Mouse (Mus musculus) urinary bladder, postnatal 36 days (tissue): Measurements from ENCODE around the gene AI661453.
A peak's percentile ranks its signal among the peaks of the same experiment; 100 is the strongest.

Experiments
- DNase-seq, 2 experiments: peaks; one replicate each; pipeline ENCODE4 v3.0.0; 2022; ENCODE audit warnings: low spot score in 2 of 2, mixed read lengths in 1 of 2

Gene AI661453

GRCm38 (mm10) chr17:47440359-47440890 is 4.0 kb downstream of the AI661453 start:
- no peak for DNase-seq

DNA sequence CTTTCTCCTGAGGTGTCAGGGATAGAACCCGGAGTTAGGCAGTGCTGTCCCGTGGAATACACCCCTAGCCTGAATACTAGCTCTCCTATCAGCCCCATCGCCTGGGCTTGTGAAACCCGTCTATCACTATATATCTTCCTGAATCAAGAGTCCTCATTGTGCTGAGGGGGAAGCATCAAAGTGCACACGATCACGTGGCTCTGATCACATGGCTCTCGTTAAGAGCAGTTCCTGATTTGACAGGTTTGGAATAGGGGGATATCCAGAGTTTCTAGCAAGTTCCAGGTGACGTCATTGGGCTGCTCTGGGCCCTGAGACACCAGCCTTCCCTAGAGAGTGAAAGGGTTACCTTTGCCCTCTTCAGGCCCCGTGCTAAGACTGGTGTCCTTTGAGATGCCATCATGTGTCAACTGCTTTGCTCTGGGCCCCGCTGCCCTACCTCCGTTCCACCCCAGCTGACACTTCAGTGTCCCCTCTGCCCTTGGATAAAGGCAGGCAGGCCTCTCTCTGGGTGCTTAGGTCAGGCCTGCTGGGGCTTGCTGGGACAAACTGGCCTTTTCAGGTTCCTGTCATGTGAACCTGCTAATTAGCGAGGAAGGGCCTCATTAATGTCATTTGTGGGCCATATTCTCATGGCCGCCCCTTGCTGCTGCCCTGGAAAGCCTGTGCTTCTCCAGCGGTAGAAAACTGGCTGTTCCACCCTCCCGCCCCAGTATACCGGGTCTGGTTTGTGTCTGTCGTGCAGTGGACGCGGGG is 5.1 kb downstream of the AI661453 start:
- DNase-seq, result no peak

DNA sequence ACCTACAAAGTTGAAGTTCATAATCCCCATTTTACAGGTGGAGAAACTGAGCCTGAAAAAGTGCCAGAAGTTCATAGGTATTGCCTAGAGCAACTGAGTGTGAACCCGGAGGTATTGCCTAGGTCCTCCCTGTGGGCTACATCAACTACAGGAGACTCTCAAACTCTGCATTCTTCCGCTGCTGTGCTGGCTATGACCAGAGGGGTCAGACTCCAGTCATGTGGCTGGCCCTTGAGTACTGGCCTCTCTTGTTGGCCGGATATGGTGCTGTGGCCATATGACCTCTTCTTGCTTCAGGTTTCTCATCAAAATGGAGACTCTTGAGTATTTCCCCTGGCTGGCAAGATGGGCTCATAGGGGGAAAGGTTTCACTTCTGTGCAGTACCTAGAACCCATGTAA is 5.9 kb downstream of the AI661453 start:
- DNase-seq, result no peak

DNA sequence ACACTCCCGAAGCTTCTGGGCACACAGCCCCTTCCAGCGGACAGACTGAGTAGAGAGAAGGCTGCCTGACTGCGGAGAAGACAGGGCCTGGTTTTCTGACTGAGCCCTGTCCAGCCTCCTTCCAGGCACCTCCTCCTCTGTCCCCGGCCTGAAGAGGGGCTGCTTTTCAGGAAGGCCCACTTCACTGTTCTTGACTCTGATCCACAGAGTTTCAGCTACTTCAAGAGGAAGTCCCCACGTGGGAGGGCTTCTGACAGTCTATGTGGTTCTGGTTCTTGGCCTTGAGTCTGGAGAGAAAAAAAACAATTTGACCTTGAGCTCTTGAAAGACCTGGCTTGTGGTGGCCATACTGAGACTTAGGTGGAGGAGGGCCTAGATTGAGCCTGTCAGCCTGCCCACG is 7.7 kb downstream of the AI661453 start:
- no peak for DNase-seq

GRCm38 (mm10) chr17:47445518-47445917 is 9.1 kb downstream of the AI661453 start:
- no peak for DNase-seq

- no peak for DNase-seq
Measured at GRCm38 (mm10) chr17:47446025-47446424, 9.6 kb downstream of the AI661453 start.

DNA sequence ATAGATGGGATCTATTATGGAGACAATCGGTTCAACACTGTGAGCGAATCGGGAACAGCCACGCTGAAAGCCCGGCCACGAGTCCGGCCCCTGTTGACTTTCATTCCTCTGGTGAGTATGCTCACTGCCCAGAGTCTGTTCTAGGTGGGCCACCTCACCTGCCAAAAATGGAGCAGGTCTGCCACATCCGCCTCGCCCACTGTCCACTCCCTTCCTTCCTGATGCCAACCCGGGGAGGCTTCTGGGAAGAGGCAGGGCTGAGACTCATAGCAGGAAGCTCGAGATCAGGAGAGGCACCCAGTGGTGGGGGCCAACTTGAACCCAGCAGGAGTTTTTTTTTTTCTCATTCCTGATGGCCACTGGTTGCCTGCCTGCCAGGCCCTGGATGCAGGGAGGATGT is 10.1 kb downstream of the AI661453 start:
- DNase-seq, result no peak

DNA sequence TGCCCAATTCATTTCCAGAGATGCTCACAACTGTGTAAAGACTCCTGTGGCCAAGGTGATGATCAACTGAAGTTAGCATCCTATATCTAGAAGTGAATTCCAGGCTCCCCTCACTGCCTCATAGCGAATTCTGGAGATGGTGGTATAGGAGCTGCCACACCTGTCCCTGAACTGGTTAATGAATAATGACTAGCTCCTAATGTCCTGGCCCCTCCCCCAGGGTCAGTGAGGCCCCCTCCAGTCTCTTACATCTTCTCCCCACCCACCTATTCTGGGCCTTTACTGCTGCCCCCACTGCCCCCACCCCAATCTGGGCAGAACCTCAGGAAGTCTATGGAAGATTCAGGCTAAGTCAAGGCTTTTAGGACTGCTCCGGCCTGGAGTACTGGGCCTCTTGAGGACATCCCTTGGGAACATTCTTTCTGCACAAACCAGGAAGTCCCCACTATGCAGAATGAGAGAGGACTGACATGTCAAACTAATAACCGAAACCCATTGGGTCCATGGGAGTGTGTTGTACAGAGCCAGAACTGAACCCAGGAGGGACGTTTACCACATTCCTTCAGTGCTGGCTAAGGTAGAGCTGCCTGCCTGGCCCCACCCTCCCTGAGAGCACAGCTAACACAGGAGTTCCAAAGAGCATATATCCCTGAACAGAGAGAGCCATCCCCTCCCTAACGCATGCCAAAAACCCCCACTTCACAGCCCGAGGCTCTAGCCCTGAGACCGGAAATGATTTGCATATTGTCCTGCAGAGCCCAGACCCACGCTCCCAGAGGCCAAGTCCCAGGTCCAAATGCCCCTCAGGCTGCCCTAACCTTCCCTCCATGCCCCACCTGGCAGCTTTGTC is 12.3 kb downstream of the AI661453 start:
- no peak for DNase-seq

GRCm38 (mm10) chr17:47449432-47449831 is 13.0 kb downstream of the AI661453 start:
- DNase-seq, result no peak

DNA sequence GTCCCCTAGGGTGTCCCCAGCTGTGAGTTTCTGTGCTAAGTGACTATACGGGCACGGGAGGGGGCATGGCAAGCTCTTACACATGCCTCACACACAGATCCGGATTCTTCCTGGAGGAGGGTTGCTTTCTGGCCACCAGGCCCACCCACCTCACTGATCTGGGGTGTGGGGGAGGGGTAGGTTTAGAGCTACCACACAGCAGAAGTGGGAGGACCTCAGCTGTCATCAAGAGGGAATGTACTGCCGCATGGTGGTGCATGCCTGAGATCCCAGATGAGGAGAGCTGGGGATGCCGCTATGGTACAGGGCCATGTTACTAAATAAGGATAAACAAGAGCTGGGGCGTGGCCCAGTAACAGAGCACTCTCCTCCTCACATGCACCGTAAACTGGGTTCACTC is 13.8 kb downstream of the AI661453 start:
- DNase-seq, result no peak

GRCm38 (mm10) chr17:47450880-47451565 is 14.6 kb downstream of the AI661453 start:
- peak; percentile 70 to 78 for DNase-seq

DNA sequence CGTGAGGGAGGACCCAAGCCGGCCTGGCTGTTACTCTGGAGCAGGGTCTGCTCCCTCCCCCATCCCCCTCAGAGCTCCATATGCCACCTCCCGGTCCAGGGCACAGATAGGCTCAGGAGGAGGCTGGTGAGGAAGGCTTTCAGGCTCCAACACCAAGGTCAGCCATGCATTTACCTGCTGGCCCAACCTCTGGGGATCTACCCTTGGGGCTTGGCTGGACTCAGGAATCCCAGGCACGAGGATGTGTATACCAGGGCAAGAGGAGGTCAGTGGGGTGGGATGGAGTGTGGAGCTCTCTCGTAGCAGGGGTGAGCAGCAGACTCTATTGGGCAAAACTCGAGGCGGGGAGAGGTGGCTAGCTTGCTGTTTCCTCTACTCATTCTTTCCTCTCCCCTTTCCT is 16.5 kb downstream of the AI661453 start:
- DNase-seq, result no peak

- no peak for DNase-seq
Measured at GRCm38 (mm10) chr17:47454675-47455074, 18.3 kb downstream of the AI661453 start.

DNA sequence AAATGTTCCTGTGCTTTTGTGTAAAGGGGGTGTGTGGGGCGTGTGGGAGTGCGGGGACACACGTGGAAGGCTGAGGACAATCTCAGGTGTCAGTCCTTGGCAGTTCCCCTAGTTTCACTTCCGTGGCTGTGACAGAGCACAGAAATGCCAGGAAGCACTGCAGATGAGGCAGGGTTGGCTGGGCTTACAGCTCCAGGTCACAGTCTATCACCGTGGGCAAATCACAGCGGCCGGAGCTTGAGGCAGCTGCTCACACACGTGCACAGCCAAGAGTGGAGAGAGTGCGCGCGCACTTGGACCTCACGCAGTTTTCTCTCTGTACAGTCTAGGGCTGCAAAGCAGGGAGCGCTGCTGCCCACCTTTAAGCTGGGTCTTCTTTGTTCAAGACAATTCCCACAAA is 21.9 kb downstream of the AI661453 start:
- no peak for DNase-seq

DNA sequence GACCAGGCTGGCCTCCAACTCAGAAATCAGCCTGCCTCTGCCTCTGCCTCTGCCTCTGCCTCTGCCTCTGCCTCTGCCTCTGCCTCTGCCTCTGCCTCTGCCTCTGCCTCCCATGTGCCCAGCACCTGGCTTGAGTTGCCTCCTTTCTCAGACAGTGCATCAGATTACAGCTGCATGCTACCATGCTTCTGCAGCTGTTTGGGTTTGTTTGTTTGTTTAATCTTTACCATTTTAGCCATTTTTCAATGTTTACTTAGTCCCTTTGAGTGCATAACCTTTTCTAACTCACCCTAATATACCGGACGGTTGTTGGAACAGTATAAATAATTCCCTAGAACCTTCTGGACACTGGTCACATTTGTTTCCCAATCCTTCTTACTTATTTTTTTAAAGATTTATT is 22.5 kb downstream of the AI661453 start:
- DNase-seq, result no peak

GRCm38 (mm10) chr17:47459341-47459919 is 23.0 kb downstream of the AI661453 start:
- DNase-seq, result no peak

DNA sequence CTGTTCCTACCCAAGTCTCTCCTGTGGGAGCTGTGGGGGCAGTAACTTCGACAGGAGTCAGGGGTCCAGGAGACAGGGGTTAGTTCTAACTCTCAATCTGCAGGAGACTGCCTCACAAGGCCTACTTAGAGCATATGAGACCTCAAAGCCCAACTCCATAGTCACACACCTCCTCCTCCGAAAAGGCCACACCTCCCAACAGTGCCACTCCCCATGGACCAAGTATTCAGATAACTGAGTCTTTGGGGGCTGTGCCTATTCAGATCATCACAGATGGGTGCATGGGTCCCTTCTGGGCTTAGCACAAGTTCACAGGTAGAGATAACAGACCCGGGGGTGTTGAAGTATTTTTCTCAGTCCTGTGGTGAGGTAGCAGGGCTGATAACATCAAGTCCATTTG is 25.3 kb downstream of the AI661453 start:
- DNase-seq, result no peak

GRCm38 (mm10) chr17:47462209-47462608 is 25.8 kb downstream of the AI661453 start:
- DNase-seq, result no peak

- DNase-seq, result no peak
Measured at GRCm38 (mm10) chr17:47462728-47463388, 26.4 kb downstream of the AI661453 start.

DNA sequence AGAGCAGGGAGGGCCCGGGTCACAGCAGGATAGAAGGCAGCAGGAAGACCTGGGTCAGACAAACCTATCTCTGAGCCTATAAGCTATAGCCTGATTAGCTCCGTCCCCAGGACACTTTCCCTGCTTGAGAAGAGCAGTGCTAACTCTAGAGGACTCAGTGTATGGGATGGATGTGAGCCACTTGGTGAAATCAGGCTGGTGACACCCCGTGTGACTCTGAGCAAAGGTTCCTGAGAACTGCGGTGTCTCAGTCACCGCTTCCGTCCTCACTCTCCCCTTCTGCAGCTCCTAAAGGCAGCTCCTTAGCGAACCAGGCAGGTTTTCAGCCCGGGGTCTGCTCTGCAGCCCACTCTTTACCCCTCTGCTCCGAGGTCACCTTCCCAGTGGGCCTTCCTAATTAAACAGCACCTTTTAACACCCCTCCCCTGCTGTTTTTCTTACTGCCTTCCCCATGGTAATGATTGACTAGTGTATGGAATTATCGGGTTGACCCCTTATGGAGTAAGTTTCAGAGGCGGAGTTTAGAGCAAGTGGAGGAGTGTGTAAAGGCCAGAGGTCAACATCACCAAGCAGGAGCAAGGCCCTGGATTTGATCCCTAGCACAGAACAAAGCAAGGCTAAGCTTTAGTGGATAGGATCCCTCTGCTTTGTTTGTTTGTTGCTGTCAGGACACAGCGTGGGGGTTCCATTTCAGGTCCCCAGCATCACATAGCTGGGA is 28.0 kb downstream of the AI661453 start:
- no peak for DNase-seq

DNA sequence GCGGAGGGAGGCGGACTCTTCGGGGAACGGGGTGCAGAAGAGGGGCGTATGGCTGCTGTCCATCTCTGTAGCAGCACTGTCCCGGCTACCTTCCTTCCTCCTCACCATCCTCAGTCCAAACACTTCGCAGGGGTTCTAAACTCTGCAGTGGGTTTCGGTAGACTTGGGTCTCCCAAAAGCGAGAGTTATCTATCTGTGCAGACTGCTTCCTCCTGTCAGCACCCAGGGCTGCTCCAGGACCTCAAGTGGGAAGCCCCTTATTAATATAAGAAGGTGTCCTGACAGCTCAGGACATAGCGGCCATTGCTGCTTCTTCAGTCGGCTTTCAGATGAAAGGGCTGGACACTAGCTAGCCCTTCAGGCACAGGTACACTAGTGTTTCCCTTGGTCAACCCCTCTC is 28.6 kb downstream of the AI661453 start:
- DNase-seq, result no peak
